Mouse (Mus musculus) heart, adult 2 months (tissue): ENCODE data around the gene Rho.

Source experiments
- CTCF ChIP-seq: fragments of 200-600 bp; IDR thresholded peaks from 2 replicates; pipeline ENCODE4 v1.8.1; 2022; ENCODE audit warnings: antibody characterized with exemption, mild to moderate bottlenecking, moderate library complexity
- EP300 ChIP-seq: fragments of 200-500 bp; IDR thresholded peaks from 2 replicates; pipeline ENCODE4 v1.6.1; 2011; ENCODE audit warnings: low read depth, low read length, control low read depth; ENCODE audit not compliant: insufficient read depth

- no peak for TF ChIP-seq CTCF
- no peak for TF ChIP-seq EP300
Observed at GRCm38 (mm10) chr6:115963656-115964055, 32.1 kb downstream of the Rho start.
